Mouse (Mus musculus) liver, embryonic 14 days (tissue): ENCODE results near the gene Tmem189. TPM values are rescaled to one million over a fixed set of nuclear protein-coding genes. Genes with fewer than 3 reads are reported as not detected.

Experiments used
- polyA plus RNA-seq: library from polyadenylated mRNA; depleted of rRNA; stranded (reverse); fragments of >200 nt; gene quantifications from 2 replicates; pipeline ENCODE4 v1.2.3, GENCODE M21; 2012; rRNA removed

Gene Tmem189
- 12.2 and 14.0 TPM in 2 replicates for polyA plus RNA-seq

GRCm38 (mm10) chr2:167689501-167690218 lies at the start of gene Tmem189:
Gene Tmem189, minus strand, starts transcription at chr2:167689822.

GRCm38 (mm10) chr2:167688498-167689451 lies 847 bp downstream of the Tmem189 start, which contains the start of gene Cebpb:
Gene Cebpb, plus strand, starts transcription at chr2:167688915.

GRCm38 (mm10) chr2:167661270-167662203 lies 28.1 kb downstream of the Tmem189 start, which contains the start of gene Gm20431:
Gene Gm20431, minus strand, starts transcription at chr2:167661496.

GRCm38 (mm10) chr2:167631591-167632448 lies 57.8 kb downstream of the Tmem189 start, which contains the start of gene Ube2v1:
Gene Ube2v1, minus strand, starts transcription at chr2:167632095.

Other genes starting within 250 kb of the Tmem189 start
- 23.2 and 27.3 TPM in 2 replicates for gene Rnf114, start 197.2 kb downstream of the Tmem189 start, polyA plus RNA-seq
- 6.4 and 7.6 TPM in 2 replicates for gene Spata2, start 196.9 kb downstream of the Tmem189 start, polyA plus RNA-seq
- 1.6 and 1.7 TPM in 2 replicates for gene Snai1, start 151.6 kb downstream of the Tmem189 start, polyA plus RNA-seq
- gene Ube2v1, start 57.7 kb downstream of the Tmem189 start, polyA plus RNA-seq = 66.8 and 82.0 TPM in 2 replicates
- gene Gm20431, start 28.3 kb downstream of the Tmem189 start, polyA plus RNA-seq = 0.05 TPM in 1 of 2 replicates, not detected in the other
- 13.1 and 17.2 TPM in 2 replicates for gene Cebpb, start 907 bp downstream of the Tmem189 start, polyA plus RNA-seq
- gene Ptpn1, start 242.2 kb upstream of the Tmem189 start, polyA plus RNA-seq = 9.3 and 11.0 TPM in 2 replicates